Mouse (Mus musculus) midbrain, embryonic 10.5 days (tissue): ENCODE results near the gene Chst5. TPM values are rescaled to one million over a fixed set of nuclear protein-coding genes. Genes with fewer than 3 reads are reported as not detected.

Source experiments
- DNase-seq: peaks from one replicate; pipeline ENCODE4 v3.0.0-alpha.2; 2017; ENCODE audit warnings: low spot score
- H3K27ac ChIP-seq: fragments of 300-500 bp; sonication (generic); replicated peaks from 2 replicates; pipeline ENCODE4 v1.5.1; 2016; ENCODE audit warnings: mild to moderate bottlenecking
- H3K27me3 ChIP-seq: fragments of 300-500 bp; sonication (generic); 2 replicates; pipeline ENCODE4 v1.6.1; 2016; ENCODE audit warnings: low read depth, mild to moderate bottlenecking; ENCODE audit not compliant: poor library complexity, severe bottlenecking
- H3K36me3 ChIP-seq: fragments of 300-500 bp; sonication (generic); 2 replicates; pipeline ENCODE4 v1.6.1; 2016; ENCODE audit warnings: mild to moderate bottlenecking, moderate library complexity
- H3K4me1 ChIP-seq: fragments of 300-500 bp; sonication (generic); 2 replicates; pipeline ENCODE4 v1.6.1; 2016
- H3K4me3 ChIP-seq: fragments of 300-500 bp; sonication (generic); 2 replicates; pipeline ENCODE4 v1.5.1; 2016; ENCODE audit warnings: mild to moderate bottlenecking, moderate library complexity
- H3K9me3 ChIP-seq: fragments of 300-500 bp; sonication (generic); replicated peaks from 2 replicates; pipeline ENCODE4 v1.6.1; 2016; ENCODE audit warnings: mild to moderate bottlenecking
- whole genome bisulfite sequencing: fragments of 180-500 bp; shearing (Covaris S2); methylation state at CpG from one replicate; pipeline ENCODE4 v1.1.7; 2016; 5-methylcytosine and 5-hydroxymethylcytosine counted together
- polyA plus RNA-seq: library from polyadenylated mRNA; unstranded; fragments of >200 nt; fragmentation: Nextera tagmentation; extraction: Ambion mirVana; gene quantifications from 2 replicates; pipeline ENCODE4 v1.2.1, GENCODE M21; 2016

Chst5 gene
- polyA plus RNA-seq, 1 experiment from 2014 or later: 2.1 TPM

GRCm38 (mm10) chr8:111919663-111920062 is 9.4 kb upstream of the Chst5 start:
- DNase-seq: no peak
- Histone ChIP-seq H3K9me3 (no peaks in the 10 kb centered on the region), H3K27ac (no peak overlapping the region), H3K4me1 (no peaks in the 10 kb centered on the region), H3K36me3 (peaks cover 23% of the 10 kb centered on the region), H3K4me3 (no peak overlapping the region), H3K27me3 (no peaks in the 10 kb centered on the region)
- WGBS: 82% methylated on average over 2 of the region's 2 CpGs

GRCm38 (mm10) chr8:111912860-111913432 is 2.7 kb upstream of the Chst5 start:
- no peak for DNase-seq
- H3K36me3 ChIP-seq: peaks cover 25% of the 10 kb centered on the region
- 53% methylated on average over 12 of the region's 12 CpGs for WGBS

GRCm38 (mm10) chr8:111911572-111911971 is 1.3 kb upstream of the Chst5 start:
- Histone ChIP-seq H3K4me1 (peaks cover 18% of the 10 kb centered on the region), H3K9me3 (no peaks in the 10 kb centered on the region), H3K27me3 (peaks cover 54% of the 10 kb centered on the region), H3K27ac (no peak overlapping the region), H3K4me3 (no peak overlapping the region), H3K36me3 (peaks cover 17% of the 10 kb centered on the region)
- no peak for DNase-seq
- WGBS: 50% methylated on average over 7 of the region's 7 CpGs

More at GRCm38 (mm10) chr8:111912860-111913432, 2.7 kb upstream of the Chst5 start:
- H3K9me3 ChIP-seq: no peaks in the 10 kb centered on the region
- no peak overlapping the region for H3K27ac ChIP-seq
- H3K4me3 ChIP-seq: no peak overlapping the region
- H3K27me3 ChIP-seq: peaks cover 46% of the 10 kb centered on the region
- peaks cover 18% of the 10 kb centered on the region for H3K4me1 ChIP-seq

GRCm38 (mm10) chr8:111905500-111906121 is 4.6 kb downstream of the Chst5 start:
- Histone ChIP-seq H3K4me1 (peaks cover 18% of the 10 kb centered on the region), H3K36me3 (no peaks in the 10 kb centered on the region), H3K27ac (no peak overlapping the region), H3K9me3 (no peaks in the 10 kb centered on the region), H3K27me3 (peaks cover 27% of the 10 kb centered on the region), H3K4me3 (no peak overlapping the region)
- 77% methylated on average over 8 of the region's 8 CpGs for WGBS
- no peak for DNase-seq

- H3K27me3 ChIP-seq: no peaks in the 10 kb centered on the region
- no peaks in the 10 kb centered on the region for H3K36me3 ChIP-seq
- H3K27ac ChIP-seq: no peak overlapping the region
- H3K4me3 ChIP-seq: no peak overlapping the region
- 0 out of 2 replicates have a peak, but pooled peaks cover 7% of the 10 kb centered on the region for H3K4me1 ChIP-seq
- H3K9me3 ChIP-seq: no peaks in the 10 kb centered on the region
- no peak for DNase-seq
- 42% methylated on average over 5 of the region's 5 CpGs for WGBS
Observed at GRCm38 (mm10) chr8:111902080-111902479, 8.2 kb downstream of the Chst5 start.

GRCm38 (mm10) chr8:111898586-111898985 is 11.7 kb downstream of the Chst5 start:
- H3K9me3 ChIP-seq: no peaks in the 10 kb centered on the region
- no peak overlapping the region for H3K4me3 ChIP-seq
- no peak overlapping the region for H3K27ac ChIP-seq
- 30% methylated on average over 10 of the region's 10 CpGs for WGBS
- no peaks in the 10 kb centered on the region for H3K27me3 ChIP-seq
- 0 out of 2 replicates have a peak, but pooled peaks cover 7% of the 10 kb centered on the region for H3K4me1 ChIP-seq
- no peak for DNase-seq
- no peaks in the 10 kb centered on the region for H3K36me3 ChIP-seq

- no peak overlapping the region for H3K27ac ChIP-seq
- H3K36me3 ChIP-seq: no peaks in the 10 kb centered on the region
- DNase-seq: no peak
- H3K4me1 ChIP-seq: peaks cover 14% of the 10 kb centered on the region
- peaks cover 27% of the 10 kb centered on the region for H3K27me3 ChIP-seq
- no peaks in the 10 kb centered on the region for H3K9me3 ChIP-seq
- 87% methylated on average over 7 of the region's 7 CpGs for WGBS
- H3K4me3 ChIP-seq: no peak overlapping the region
Observed at GRCm38 (mm10) chr8:111894955-111895354, 15.3 kb downstream of the Chst5 start.

GRCm38 (mm10) chr8:111892615-111893014 is 17.6 kb downstream of the Chst5 start:
- WGBS: 74% methylated on average over 5 of the region's 5 CpGs
- H3K9me3 ChIP-seq: no peaks in the 10 kb centered on the region

GRCm38 (mm10) chr8:111891983-111892382 is 18.3 kb downstream of the Chst5 start:
- 37% methylated on average over 8 of the region's 8 CpGs for WGBS
- H3K4me3 ChIP-seq: no peak overlapping the region
- H3K27me3 ChIP-seq: peaks cover 56% of the 10 kb centered on the region
- no peaks in the 10 kb centered on the region for H3K36me3 ChIP-seq
- peaks cover 14% of the 10 kb centered on the region for H3K4me1 ChIP-seq
- DNase-seq: peak; percentile 18
- H3K27ac ChIP-seq: no peak overlapping the region
- H3K9me3 ChIP-seq: no peaks in the 10 kb centered on the region

More at GRCm38 (mm10) chr8:111892615-111893014, 17.6 kb downstream of the Chst5 start:
- DNase-seq: no peak
- Histone ChIP-seq H3K27ac (no peak overlapping the region), H3K27me3 (peaks cover 49% of the 10 kb centered on the region), H3K4me3 (no peak overlapping the region), H3K4me1 (peaks cover 14% of the 10 kb centered on the region), H3K36me3 (no peaks in the 10 kb centered on the region)

- no peaks in the 10 kb centered on the region for H3K9me3 ChIP-seq
- no peak overlapping the region for H3K27ac ChIP-seq
- H3K4me1 ChIP-seq: peaks cover 14% of the 10 kb centered on the region
- 64% methylated on average over 6 of the region's 6 CpGs for whole genome bisulfite sequencing
- no peak overlapping the region for H3K4me3 ChIP-seq
- H3K36me3 ChIP-seq: no peaks in the 10 kb centered on the region
- DNase-seq: no peak
- H3K27me3 ChIP-seq: peaks cover 59% of the 10 kb centered on the region
Observed at GRCm38 (mm10) chr8:111890911-111891303, 19.3 kb downstream of the Chst5 start.

- H3K27me3 ChIP-seq: peaks cover 59% of the 10 kb centered on the region
- no peak overlapping the region for H3K27ac ChIP-seq
- peaks cover 14% of the 10 kb centered on the region for H3K4me1 ChIP-seq
- H3K36me3 ChIP-seq: no peaks in the 10 kb centered on the region
- peak; percentile 19 for DNase-seq
- H3K9me3 ChIP-seq: no peaks in the 10 kb centered on the region
- peak overlapping the region; percentile 44 for H3K4me3 ChIP-seq
- WGBS: 12% methylated on average over 86 of the region's 86 CpGs
Observed at GRCm38 (mm10) chr8:111889931-111890910, 20.0 kb downstream of the Chst5 start.

- Histone ChIP-seq H3K36me3 (no peaks in the 10 kb centered on the region), H3K9me3 (no peaks in the 10 kb centered on the region), H3K27me3 (peaks cover 59% of the 10 kb centered on the region), H3K4me3 (no peak overlapping the region), H3K27ac (no peak overlapping the region), H3K4me1 (peaks cover 14% of the 10 kb centered on the region)
- DNase-seq: no peak
- WGBS: 61% methylated on average over 7 of the region's 7 CpGs
Observed at GRCm38 (mm10) chr8:111888091-111888650, 22.1 kb downstream of the Chst5 start.
